Mouse (Mus musculus) lung, embryonic 16.5 days (tissue): ENCODE measurements around the gene Dedd2. TPM values are rescaled to one million over a fixed set of nuclear protein-coding genes. Genes with fewer than 3 reads are reported as not detected.

ENCODE experiments used
- ATAC-seq: fragments of 200-750 bp; cut with Nextera tagmentation; 2 replicates; pipeline ENCODE4 v1.8.0; 2017; ENCODE audit warnings: low read depth, mild to moderate bottlenecking, moderate library complexity
- H3K27ac ChIP-seq: fragments of 300-500 bp; sonication (generic); 2 replicates; pipeline ENCODE4 v1.5.1; 2014; ENCODE audit warnings: mild to moderate bottlenecking, control low read depth, low read length
- H3K27me3 ChIP-seq: fragments of 300-500 bp; sonication (generic); 2 replicates; pipeline ENCODE4 v1.6.1; 2014; ENCODE audit warnings: low read depth, low read length, mixed read lengths; ENCODE audit not compliant: control insufficient read depth, insufficient read depth
- H3K36me3 ChIP-seq: fragments of 300-500 bp; sonication (generic); 2 replicates; pipeline ENCODE4 v1.6.1; 2014; ENCODE audit warnings: low read length; ENCODE audit not compliant: control insufficient read depth, insufficient read depth
- H3K4me1 ChIP-seq: fragments of 300-500 bp; sonication (generic); replicated peaks from 2 replicates; pipeline ENCODE4 v1.6.1; 2014; ENCODE audit warnings: low read length, mixed read lengths; ENCODE audit not compliant: control insufficient read depth, insufficient read depth
- H3K4me2 ChIP-seq: fragments of 300-500 bp; sonication (generic); 2 replicates; pipeline ENCODE4 v1.6.1; 2014; ENCODE audit warnings: low read depth, low read length, control low read depth
- H3K4me3 ChIP-seq: fragments of 300-500 bp; sonication (generic); 2 replicates; pipeline ENCODE4 v1.5.1; 2014; ENCODE audit warnings: mild to moderate bottlenecking, low read length, control low read depth
- H3K9ac ChIP-seq: fragments of 300-500 bp; sonication (generic); 2 replicates; pipeline ENCODE4 v1.6.1; 2014; ENCODE audit warnings: low read length, control low read depth
- H3K9me3 ChIP-seq: fragments of 300-500 bp; sonication (generic); 2 replicates; pipeline ENCODE4 v1.6.1; 2016; ENCODE audit warnings: low read length; ENCODE audit not compliant: control insufficient read depth
- WGBS: fragments of 180-500 bp; shearing (Covaris S2); extraction: QIAGEN DNeasy Blood & Tissue Kit; methylation state at CpG from one replicate; pipeline ENCODE4 v1.1.7; 2014; 5-methylcytosine and 5-hydroxymethylcytosine counted together
- polyA plus RNA-seq: library from polyadenylated mRNA; unstranded; fragments of >200 nt; fragmentation: Nextera tagmentation; extraction: Ambion mirVana; gene quantifications from 2 replicates; pipeline ENCODE4 v1.2.1, GENCODE M21; 2015

Gene Dedd2
- polyA plus RNA-seq, 1 experiment from 2014 or later, result 9.0 TPM

- Histone ChIP-seq H3K36me3 (no peaks in the 10 kb centered on the region), H3K9me3 (no peaks in the 10 kb centered on the region), H3K27ac (no peak overlapping the region), H3K27me3 (no peaks in the 10 kb centered on the region), H3K4me1 (no peaks in the 10 kb centered on the region), H3K9ac (no peak overlapping the region), H3K4me3 (no peak overlapping the region), H3K4me2 (no peak overlapping the region)
- ATAC-seq, result peak; percentile 19; the same call in 1 of the 2 replicates
- WGBS, result 65% methylated on average over 3 of the region's 3 CpGs
Measured at GRCm38 (mm10) chr7:25209161-25209622, 11.2 kb downstream of the Dedd2 start.

GRCm38 (mm10) chr7:25206094-25206830 is 14.2 kb downstream of the Dedd2 start:
- no peak for ATAC-seq
- Histone ChIP-seq H3K9me3 (no peaks in the 10 kb centered on the region), H3K36me3 (no peaks in the 10 kb centered on the region)

GRCm38 (mm10) chr7:25205355-25206093 is 14.9 kb downstream of the Dedd2 start:
- ATAC-seq, result no peak
- no peaks in the 10 kb centered on the region for H3K9me3 ChIP-seq
- no peak overlapping the region for H3K27ac ChIP-seq
- no peaks in the 10 kb centered on the region for H3K4me1 ChIP-seq
- H3K4me3 ChIP-seq, result no peak overlapping the region
- no peak overlapping the region for H3K4me2 ChIP-seq
- no peaks in the 10 kb centered on the region for H3K36me3 ChIP-seq
- no peak overlapping the region for H3K9ac ChIP-seq
- H3K27me3 ChIP-seq, result no peaks in the 10 kb centered on the region
- WGBS, result 64% methylated on average over 16 of the region's 16 CpGs

More at GRCm38 (mm10) chr7:25206094-25206830, 14.2 kb downstream of the Dedd2 start:
- H3K27me3 ChIP-seq, result no peaks in the 10 kb centered on the region
- no peak overlapping the region for H3K4me3 ChIP-seq
- 77% methylated on average over 16 of the region's 16 CpGs for WGBS
- no peak overlapping the region for H3K9ac ChIP-seq
- H3K4me2 ChIP-seq, result no peak overlapping the region
- no peaks in the 10 kb centered on the region for H3K4me1 ChIP-seq
- H3K27ac ChIP-seq, result no peak overlapping the region

- no peaks in the 10 kb centered on the region for H3K36me3 ChIP-seq
- no peak overlapping the region for H3K4me2 ChIP-seq
- no peak overlapping the region for H3K27ac ChIP-seq
- no peaks in the 10 kb centered on the region for H3K27me3 ChIP-seq
- no peak overlapping the region for H3K9ac ChIP-seq
- no peaks in the 10 kb centered on the region for H3K4me1 ChIP-seq
- no peaks in the 10 kb centered on the region for H3K9me3 ChIP-seq
- no peak overlapping the region for H3K4me3 ChIP-seq
- 81% methylated on average over 20 of the region's 20 CpGs for WGBS
- ATAC-seq, result no peak
Measured at GRCm38 (mm10) chr7:25203624-25204023, 16.8 kb downstream of the Dedd2 start.

- H3K36me3 ChIP-seq, result no peaks in the 10 kb centered on the region
Measured at GRCm38 (mm10) chr7:25197384-25198018, 22.9 kb downstream of the Dedd2 start.

GRCm38 (mm10) chr7:25196107-25196506 is 24.3 kb downstream of the Dedd2 start:
- no peak overlapping the region for H3K27ac ChIP-seq
- H3K27me3 ChIP-seq, result no peaks in the 10 kb centered on the region
- peaks cover 8% of the 10 kb centered on the region for H3K4me1 ChIP-seq
- H3K4me2 ChIP-seq, result no peak overlapping the region
- H3K9ac ChIP-seq, result no peak overlapping the region
- no peaks in the 10 kb centered on the region for H3K36me3 ChIP-seq
- H3K4me3 ChIP-seq, result no peak overlapping the region
- H3K9me3 ChIP-seq, result no peaks in the 10 kb centered on the region
- ATAC-seq, result no peak
- WGBS, result 78% methylated on average over 9 of the region's 9 CpGs

More at GRCm38 (mm10) chr7:25197384-25198018, 22.9 kb downstream of the Dedd2 start:
- ATAC-seq, result peak; percentile 60
- Histone ChIP-seq H3K4me3 (no peak overlapping the region), H3K9me3 (no peaks in the 10 kb centered on the region), H3K4me2 (no peak overlapping the region), H3K9ac (no peak overlapping the region), H3K27ac (no peak overlapping the region), H3K4me1 (peaks cover 8% of the 10 kb centered on the region), H3K27me3 (no peaks in the 10 kb centered on the region)
- 33% methylated on average over 10 of the region's 10 CpGs for WGBS

GRCm38 (mm10) chr7:25195148-25195547 is 25.3 kb downstream of the Dedd2 start:
- Histone ChIP-seq H3K4me1 (peaks cover 8% of the 10 kb centered on the region), H3K4me3 (no peak overlapping the region), H3K36me3 (no peaks in the 10 kb centered on the region), H3K9me3 (no peaks in the 10 kb centered on the region), H3K9ac (no peak overlapping the region), H3K4me2 (no peak overlapping the region), H3K27me3 (no peaks in the 10 kb centered on the region), H3K27ac (no peak overlapping the region)
- no peak for ATAC-seq
- WGBS, result 75% methylated on average over 3 of the region's 3 CpGs

GRCm38 (mm10) chr7:25192110-25192509 is 28.3 kb downstream of the Dedd2 start:
- Histone ChIP-seq H3K9ac (no peak overlapping the region), H3K4me1 (no peaks in the 10 kb centered on the region), H3K4me2 (no peak overlapping the region), H3K4me3 (no peak overlapping the region), H3K27ac (no peak overlapping the region), H3K36me3 (no peaks in the 10 kb centered on the region), H3K27me3 (no peaks in the 10 kb centered on the region), H3K9me3 (no peaks in the 10 kb centered on the region)
- no peak for ATAC-seq
- WGBS, result 72% methylated on average over 8 of the region's 8 CpGs

- 82% methylated on average over 11 of the region's 11 CpGs for WGBS
- no peak overlapping the region for H3K4me3 ChIP-seq
- H3K9me3 ChIP-seq, result no peaks in the 10 kb centered on the region
- no peaks in the 10 kb centered on the region for H3K27me3 ChIP-seq
- H3K9ac ChIP-seq, result no peak overlapping the region
- ATAC-seq, result no peak
- H3K36me3 ChIP-seq, result no peaks in the 10 kb centered on the region
- H3K4me2 ChIP-seq, result no peak overlapping the region
- H3K27ac ChIP-seq, result no peak overlapping the region
- H3K4me1 ChIP-seq, result no peaks in the 10 kb centered on the region
Measured at GRCm38 (mm10) chr7:25190806-25191205, 29.6 kb downstream of the Dedd2 start.
